Mouse (Mus musculus): Measurements from ENCODE around the gene Ophn1. TPM values are rescaled to one million over a fixed set of nuclear protein-coding genes. Genes with fewer than 3 reads are reported as not detected.

The Ophn1 gene
- polyA plus RNA-seq, 1 experiment: 4.4 TPM

- Histone ChIP-seq H3K9ac (ENCODE audit: low read depth, poor library complexity, severe bottlenecking) (no peak overlapping the region), H3K27ac (ENCODE audit: insufficient read depth, low read length) (no peak overlapping the region), H3K36me3 (ENCODE audit: control insufficient read depth, insufficient read depth, low read length, poor library complexity, severe bottlenecking) (no peaks in the 10 kb centered on the region), H3K9me3 (replicated peaks; ENCODE audit: control insufficient read depth, insufficient read depth, low read length, poor library complexity, severe bottlenecking) (no peaks in the 10 kb centered on the region), H3K4me3 (ENCODE audit: low read depth, low read length) (no peak overlapping the region), H3K27me3 (ENCODE audit: control insufficient read depth, insufficient read depth, low read length, poor library complexity, severe bottlenecking) (no peaks in the 10 kb centered on the region), H3K4me1 (ENCODE audit: control insufficient read depth, insufficient read depth, low read length) (no peaks in the 10 kb centered on the region)
- TF ChIP-seq POLR2A (IDR thresholded peaks at IDR 0.05; ENCODE audit: insufficient read depth, low read length): no peak
- TF ChIP-seq EP300 (IDR thresholded peaks at IDR 0.05; ENCODE audit: insufficient read depth, low read depth, low read length): no peak
- no peak for TF ChIP-seq CTCF (IDR thresholded peaks at IDR 0.05; ENCODE audit: low read depth, low read length)
Measured at GRCm38 (mm10) chrX:98803813-98804212, 87.0 kb downstream of the Ophn1 start.

GRCm38 (mm10) chrX:98774247-98774950, 116.4 kb downstream of the Ophn1 start:
- no peaks in the 10 kb centered on the region for H3K9me3 ChIP-seq (replicated peaks; ENCODE audit: control insufficient read depth, insufficient read depth, low read length, poor library complexity, severe bottlenecking)
- no peak overlapping the region for H3K4me3 ChIP-seq (ENCODE audit: low read depth, low read length)
- H3K36me3 ChIP-seq (ENCODE audit: control insufficient read depth, insufficient read depth, low read length, poor library complexity, severe bottlenecking): no peaks in the 10 kb centered on the region
- H3K9ac ChIP-seq (ENCODE audit: low read depth, poor library complexity, severe bottlenecking): no peak overlapping the region
- TF ChIP-seq POLR2A (IDR thresholded peaks at IDR 0.05; ENCODE audit: insufficient read depth, low read length): no peak
- no peak for TF ChIP-seq EP300 (IDR thresholded peaks at IDR 0.05; ENCODE audit: insufficient read depth, low read depth, low read length)
- no peak for TF ChIP-seq CTCF (IDR thresholded peaks at IDR 0.05; ENCODE audit: low read depth, low read length)
- no peaks in the 10 kb centered on the region for H3K27me3 ChIP-seq (ENCODE audit: control insufficient read depth, insufficient read depth, low read length, poor library complexity, severe bottlenecking)
- no peak overlapping the region for H3K27ac ChIP-seq (ENCODE audit: insufficient read depth, low read length)
- no peaks in the 10 kb centered on the region for H3K4me1 ChIP-seq (ENCODE audit: control insufficient read depth, insufficient read depth, low read length)

GRCm38 (mm10) chrX:98755089-98755488, 135.7 kb downstream of the Ophn1 start:
- H3K9me3 ChIP-seq (replicated peaks; ENCODE audit: control insufficient read depth, insufficient read depth, low read length, poor library complexity, severe bottlenecking): no peaks in the 10 kb centered on the region
- no peak overlapping the region for H3K4me3 ChIP-seq (ENCODE audit: low read depth, low read length)
- TF ChIP-seq POLR2A (IDR thresholded peaks at IDR 0.05; ENCODE audit: insufficient read depth, low read length): no peak
- no peaks in the 10 kb centered on the region for H3K27me3 ChIP-seq (ENCODE audit: control insufficient read depth, insufficient read depth, low read length, poor library complexity, severe bottlenecking)
- H3K9ac ChIP-seq (ENCODE audit: low read depth, poor library complexity, severe bottlenecking): no peak overlapping the region
- no peaks in the 10 kb centered on the region for H3K36me3 ChIP-seq (ENCODE audit: control insufficient read depth, insufficient read depth, low read length, poor library complexity, severe bottlenecking)
- H3K27ac ChIP-seq (ENCODE audit: insufficient read depth, low read length): no peak overlapping the region
- no peaks in the 10 kb centered on the region for H3K4me1 ChIP-seq (ENCODE audit: control insufficient read depth, insufficient read depth, low read length)

- no peaks in the 10 kb centered on the region for H3K9me3 ChIP-seq (replicated peaks; ENCODE audit: control insufficient read depth, insufficient read depth, low read length, poor library complexity, severe bottlenecking)
- H3K4me1 ChIP-seq (ENCODE audit: control insufficient read depth, insufficient read depth, low read length): no peaks in the 10 kb centered on the region
- no peak overlapping the region for H3K4me3 ChIP-seq (ENCODE audit: low read depth, low read length)
- H3K27me3 ChIP-seq (ENCODE audit: control insufficient read depth, insufficient read depth, low read length, poor library complexity, severe bottlenecking): no peaks in the 10 kb centered on the region
- H3K36me3 ChIP-seq (ENCODE audit: control insufficient read depth, insufficient read depth, low read length, poor library complexity, severe bottlenecking): no peaks in the 10 kb centered on the region
- H3K27ac ChIP-seq (ENCODE audit: insufficient read depth, low read length): no peak overlapping the region
- no peak for TF ChIP-seq POLR2A (IDR thresholded peaks at IDR 0.05; ENCODE audit: insufficient read depth, low read length)
- H3K9ac ChIP-seq (ENCODE audit: low read depth, poor library complexity, severe bottlenecking): no peak overlapping the region
Measured at GRCm38 (mm10) chrX:98751279-98751817, 139.5 kb downstream of the Ophn1 start.

GRCm38 (mm10) chrX:98736758-98737157, 154.1 kb downstream of the Ophn1 start:
- no peaks in the 10 kb centered on the region for H3K27me3 ChIP-seq (ENCODE audit: control insufficient read depth, insufficient read depth, low read length, poor library complexity, severe bottlenecking)
- no peaks in the 10 kb centered on the region; the same call in 1 of the 2 replicates for H3K9me3 ChIP-seq (replicated peaks; ENCODE audit: control insufficient read depth, insufficient read depth, low read length, poor library complexity, severe bottlenecking)
- H3K27ac ChIP-seq (ENCODE audit: insufficient read depth, low read length): no peak overlapping the region
- H3K4me3 ChIP-seq (ENCODE audit: low read depth, low read length): no peak overlapping the region
- no peaks in the 10 kb centered on the region for H3K36me3 ChIP-seq (ENCODE audit: control insufficient read depth, insufficient read depth, low read length, poor library complexity, severe bottlenecking)
- H3K4me1 ChIP-seq (ENCODE audit: control insufficient read depth, insufficient read depth, low read length): no peaks in the 10 kb centered on the region
- TF ChIP-seq POLR2A (IDR thresholded peaks at IDR 0.05; ENCODE audit: insufficient read depth, low read length): no peak
- TF ChIP-seq CTCF (IDR thresholded peaks at IDR 0.05; ENCODE audit: low read depth, low read length): no peak
- no peak for TF ChIP-seq EP300 (IDR thresholded peaks at IDR 0.05; ENCODE audit: insufficient read depth, low read depth, low read length)
- no peak overlapping the region for H3K9ac ChIP-seq (ENCODE audit: low read depth, poor library complexity, severe bottlenecking)

GRCm38 (mm10) chrX:98722991-98723390, 167.8 kb downstream of the Ophn1 start:
- H3K9me3 ChIP-seq (replicated peaks; ENCODE audit: control insufficient read depth, insufficient read depth, low read length, poor library complexity, severe bottlenecking): no peaks in the 10 kb centered on the region
- no peak for TF ChIP-seq CTCF (IDR thresholded peaks at IDR 0.05; ENCODE audit: low read depth, low read length)
- no peak for TF ChIP-seq EP300 (IDR thresholded peaks at IDR 0.05; ENCODE audit: insufficient read depth, low read depth, low read length)
- TF ChIP-seq POLR2A (IDR thresholded peaks at IDR 0.05; ENCODE audit: insufficient read depth, low read length): no peak
- H3K27ac ChIP-seq (ENCODE audit: insufficient read depth, low read length): no peak overlapping the region
- no peak overlapping the region for H3K4me3 ChIP-seq (ENCODE audit: low read depth, low read length)
- no peak overlapping the region for H3K9ac ChIP-seq (ENCODE audit: low read depth, poor library complexity, severe bottlenecking)
- no peaks in the 10 kb centered on the region for H3K4me1 ChIP-seq (ENCODE audit: control insufficient read depth, insufficient read depth, low read length)
- H3K36me3 ChIP-seq (ENCODE audit: control insufficient read depth, insufficient read depth, low read length, poor library complexity, severe bottlenecking): no peaks in the 10 kb centered on the region
- H3K27me3 ChIP-seq (ENCODE audit: control insufficient read depth, insufficient read depth, low read length, poor library complexity, severe bottlenecking): no peaks in the 10 kb centered on the region

Data from ES-Bruce4 (cell line).